Mouse (Mus musculus): ENCODE data around the gene Srebf1.

DNA sequence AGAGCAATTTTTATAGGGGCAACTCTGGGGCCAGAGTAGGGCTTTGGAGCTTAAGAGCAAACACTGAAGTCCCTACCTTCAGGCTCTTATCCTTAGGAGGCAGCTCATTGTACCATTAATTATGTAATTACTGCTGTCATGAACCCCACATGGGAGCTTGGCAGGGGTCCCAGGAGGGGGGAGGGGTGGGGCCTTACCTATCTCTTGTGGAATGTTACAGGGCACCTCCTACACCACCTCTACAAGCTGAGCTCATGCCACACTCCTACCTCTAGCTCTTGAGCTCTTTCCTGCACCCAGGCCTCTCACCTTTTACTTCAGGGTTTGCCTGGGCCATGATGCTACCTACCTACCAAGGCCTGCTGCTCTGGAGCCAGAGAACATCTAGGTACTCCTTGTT lies 43.9 kb downstream of the Srebf1 start:
- TF ChIP-seq CTCF (IDR thresholded peaks at IDR 0.05; ENCODE audit: low read depth) (no peak), EP300 (IDR thresholded peaks at IDR 0.05; ENCODE audit: low read depth) (no peak)

All from liver, embryonic 14.5 days (tissue).